Comparison of ENCODE assay signal across 16 mouse cellular contexts in genomic region chr10:107943859-107944258, GRCm38 (mm10). TPM values are rescaled to one million over a fixed set of nuclear protein-coding genes. Genes with fewer than 3 reads are reported as not detected.
"Had no signal": no experiment of that assay in that cellular context is flagged by ENCODE, and none has a peak within 500 bp of the region (broad histone marks: within the 10 kb centered on the region; RNA-seq: fewer than 3 reads in every experiment).

No protein-coding gene starts in this region.

- H3K4me3 ChIP-seq: limb, embryonic 15.5 days; liver, embryonic 15.5 days; midbrain, embryonic 15.5 days had no signal

- ATAC-seq: midbrain, embryonic 15.5 days had no signal

- H3K4me2 ChIP-seq: limb, embryonic 15.5 days; liver, embryonic 15.5 days; lung, embryonic 14.5 days; midbrain, embryonic 11.5 days; midbrain, embryonic 15.5 days had no signal

- H3K9me3 ChIP-seq: limb, embryonic 15.5 days; liver, embryonic 15.5 days; midbrain, embryonic 15.5 days had no signal

- H3K9ac ChIP-seq: limb, embryonic 15.5 days; liver, embryonic 15.5 days; lung, embryonic 14.5 days; midbrain, embryonic 15.5 days had no signal

- DNase-seq: kidney, adult 11 months; kidney, adult 9 months; kidney, postnatal 36 days; layer of hippocampus, adult 9-11 months; layer of hippocampus, postnatal 36 days; lung, embryonic 14.5 days; right cerebral cortex, adult 18-20 months; right cerebral cortex, postnatal 4 days; spleen, adult 18-20 months; thymus, adult 2 months; thymus, postnatal 25 days had no signal

- H3K27ac ChIP-seq: kidney, postnatal 0 days; limb, embryonic 15.5 days; liver, embryonic 15.5 days; midbrain, embryonic 15.5 days had no signal

- H3K36me3 ChIP-seq: limb, embryonic 15.5 days; liver, embryonic 15.5 days; midbrain, embryonic 15.5 days had no signal

- H3K4me1 ChIP-seq: limb, embryonic 15.5 days; midbrain, embryonic 15.5 days had no signal

- H3K27me3 ChIP-seq: limb, embryonic 15.5 days; liver, embryonic 15.5 days; midbrain, embryonic 15.5 days had no signal

RNA-seq across cellular contexts. Expression of gene Otogl, which starts 31.9 kb away (rescaled TPM):
- polyA plus RNA-seq: midbrain, embryonic 11.5 days; midbrain, embryonic 15.5 days had no signal
